Mouse (Mus musculus) hindbrain, embryonic 10.5 days (tissue): ENCODE measurements at regions not wholly inside any gene's neighbourhood (a gene's known extent, or its start where the extent isn't known, plus 50 kb on each side); places are given as distances from the start of the nearest gene placed in this dataset.
"Not testable (repeated sequence)": the region's sequence is repeated elsewhere in the genome, so short reads cannot be mapped to it uniquely, and the experiment has no call there.

ENCODE experiments used
- DNase-seq: peaks from one replicate; pipeline ENCODE4 v3.0.0-alpha.2; 2017; ENCODE audit warnings: low spot score
- H3K27ac ChIP-seq: fragments of 300-500 bp; sonication (generic); 2 replicates; pipeline ENCODE4 v1.5.1; 2016; ENCODE audit warnings: mild to moderate bottlenecking, moderate library complexity
- H3K27me3 ChIP-seq: fragments of 300-500 bp; sonication (generic); 2 replicates; pipeline ENCODE4 v1.6.1; 2016; ENCODE audit warnings: mild to moderate bottlenecking; ENCODE audit not compliant: poor library complexity, insufficient read depth, severe bottlenecking
- H3K36me3 ChIP-seq: fragments of 300-500 bp; sonication (generic); 2 replicates; pipeline ENCODE4 v1.6.1; 2016; ENCODE audit warnings: mild to moderate bottlenecking, moderate library complexity
- H3K4me1 ChIP-seq: fragments of 300-500 bp; sonication (generic); replicated peaks from 2 replicates; pipeline ENCODE4 v1.6.1; 2016; ENCODE audit warnings: mild to moderate bottlenecking
- H3K4me3 ChIP-seq: fragments of 300-500 bp; sonication (generic); 2 replicates; pipeline ENCODE4 v1.5.1; 2016; ENCODE audit warnings: mild to moderate bottlenecking, moderate library complexity
- H3K9me3 ChIP-seq: fragments of 300-500 bp; sonication (generic); 2 replicates; pipeline ENCODE4 v1.6.1; 2016; ENCODE audit warnings: mild to moderate bottlenecking, moderate library complexity
- WGBS: fragments of 180-500 bp; shearing (Covaris S2); methylation state at CpG from one replicate; pipeline ENCODE4 v1.1.7; 2016; 5-methylcytosine and 5-hydroxymethylcytosine counted together

GRCm38 (mm10) chr4:122025866-122026265 is 404.0 kb upstream of the Gm12887 start:
- 88% methylated on average over 1 of the region's 1 CpGs for WGBS
- Histone ChIP-seq H3K27ac (no peak overlapping the region), H3K27me3 (no peaks in the 10 kb centered on the region), H3K36me3 (no peaks in the 10 kb centered on the region), H3K4me1 (no peaks in the 10 kb centered on the region), H3K9me3 (peaks cover 91% of the 10 kb centered on the region), H3K4me3 (no peak overlapping the region)
- no peak for DNase-seq

GRCm38 (mm10) chr4:122022854-122023253 is 401.0 kb upstream of the Gm12887 start:
- DNase-seq: no peak
- H3K27ac ChIP-seq: no peak overlapping the region
- H3K27me3 ChIP-seq: no peaks in the 10 kb centered on the region
- H3K36me3 ChIP-seq: no peaks in the 10 kb centered on the region
- no peaks in the 10 kb centered on the region for H3K4me1 ChIP-seq
- no peak overlapping the region for H3K4me3 ChIP-seq
- 90% methylated on average over 15 of the region's 15 CpGs for WGBS
- peaks cover 92% of the 10 kb centered on the region for H3K9me3 ChIP-seq

- DNase-seq, H3K4me1 ChIP-seq, H3K4me3 ChIP-seq, H3K27me3 ChIP-seq, H3K27ac ChIP-seq, H3K36me3 ChIP-seq: not testable (repeated sequence)
- peaks cover 94% of the 10 kb centered on the region for H3K9me3 ChIP-seq
- WGBS: 95% methylated on average over 26 of the region's 26 CpGs
Measured at GRCm38 (mm10) chr4:122008938-122009459, 387.1 kb upstream of the Gm12887 start.

GRCm38 (mm10) chr4:122008168-122008839 is 386.4 kb upstream of the Gm12887 start:
- Histone ChIP-seq H3K9me3 (peaks cover 95% of the 10 kb centered on the region), H3K4me3 (no peak overlapping the region), H3K36me3 (no peaks in the 10 kb centered on the region), H3K27me3 (no peaks in the 10 kb centered on the region), H3K4me1 (no peaks in the 10 kb centered on the region), H3K27ac (no peak overlapping the region)
- no peak for DNase-seq
- 93% methylated on average over 39 of the region's 39 CpGs for WGBS

GRCm38 (mm10) chr4:121986741-121987140 is 364.8 kb upstream of the Gm12887 start:
- WGBS: 71% methylated on average over 2 of the region's 2 CpGs
- Histone ChIP-seq H3K36me3 (no peaks in the 10 kb centered on the region), H3K4me3 (no peak overlapping the region), H3K9me3 (peaks cover 66% of the 10 kb centered on the region), H3K27ac (no peak overlapping the region), H3K27me3 (no peaks in the 10 kb centered on the region), H3K4me1 (no peaks in the 10 kb centered on the region)
- DNase-seq: no peak

- 76% methylated on average over 1 of the region's 1 CpGs for WGBS
- DNase-seq: no peak
- Histone ChIP-seq H3K4me1 (no peaks in the 10 kb centered on the region), H3K9me3 (peaks cover 66% of the 10 kb centered on the region), H3K27ac (no peak overlapping the region), H3K4me3 (no peak overlapping the region), H3K27me3 (no peaks in the 10 kb centered on the region), H3K36me3 (no peaks in the 10 kb centered on the region)
Measured at GRCm38 (mm10) chr4:121985371-121985770, 363.5 kb upstream of the Gm12887 start.

- Histone ChIP-seq H3K9me3 (peaks cover 33% of the 10 kb centered on the region), H3K4me3 (no peak overlapping the region), H3K27me3 (no peaks in the 10 kb centered on the region), H3K36me3 (no peaks in the 10 kb centered on the region), H3K27ac (no peak overlapping the region), H3K4me1 (no peaks in the 10 kb centered on the region)
- WGBS: 84% methylated on average over 3 of the region's 3 CpGs
- DNase-seq: no peak
Measured at GRCm38 (mm10) chr4:121975831-121976230, 353.9 kb upstream of the Gm12887 start.
